Mouse (Mus musculus): ENCODE results near the gene Zfp68.
"Not testable (repeated sequence)": the region's sequence is repeated elsewhere in the genome, so short reads cannot be mapped to it uniquely, and the experiment has no call there.

The Zfp68 gene

GRCm38 (mm10) chr5:138619211-138620128, at the start of gene Zfp68:
Gene Zfp68, minus strand, starts transcription at chr5:138619761.
- peak; percentile 93 for DNase-seq (ENCODE audit: low read depth)

GRCm38 (mm10) chr5:138658922-138659321, 39.4 kb upstream of the Zfp68 start:
- DNase-seq (ENCODE audit: low read depth), result peak; percentile 76

- DNase-seq (ENCODE audit: low read depth), result peak; percentile 49
These were observed 38.3 kb upstream of the Zfp68 start for GRCm38 (mm10) chr5:138657854-138658253.

DNA sequence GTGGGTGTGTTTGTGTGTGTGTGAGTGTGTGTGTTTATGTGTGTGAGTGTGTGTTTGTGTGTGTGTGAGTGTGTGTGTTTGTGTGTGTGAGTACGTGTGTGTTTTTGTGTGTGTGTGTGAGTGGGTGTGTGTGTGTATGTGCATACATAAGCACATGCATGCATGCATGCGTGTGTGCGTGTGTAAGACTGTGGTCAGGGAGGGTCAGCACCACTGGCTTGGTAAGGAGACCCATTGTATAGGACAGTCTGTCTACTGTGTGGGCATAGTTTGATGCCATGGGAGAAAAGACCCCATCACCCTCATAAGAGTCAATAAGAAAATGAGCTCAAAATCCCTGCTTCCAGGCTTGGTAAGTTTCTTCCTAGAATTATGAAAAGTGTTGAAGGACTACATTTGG, 37.8 kb upstream of the Zfp68 start:
- no peak for DNase-seq (ENCODE audit: low read depth)

DNA sequence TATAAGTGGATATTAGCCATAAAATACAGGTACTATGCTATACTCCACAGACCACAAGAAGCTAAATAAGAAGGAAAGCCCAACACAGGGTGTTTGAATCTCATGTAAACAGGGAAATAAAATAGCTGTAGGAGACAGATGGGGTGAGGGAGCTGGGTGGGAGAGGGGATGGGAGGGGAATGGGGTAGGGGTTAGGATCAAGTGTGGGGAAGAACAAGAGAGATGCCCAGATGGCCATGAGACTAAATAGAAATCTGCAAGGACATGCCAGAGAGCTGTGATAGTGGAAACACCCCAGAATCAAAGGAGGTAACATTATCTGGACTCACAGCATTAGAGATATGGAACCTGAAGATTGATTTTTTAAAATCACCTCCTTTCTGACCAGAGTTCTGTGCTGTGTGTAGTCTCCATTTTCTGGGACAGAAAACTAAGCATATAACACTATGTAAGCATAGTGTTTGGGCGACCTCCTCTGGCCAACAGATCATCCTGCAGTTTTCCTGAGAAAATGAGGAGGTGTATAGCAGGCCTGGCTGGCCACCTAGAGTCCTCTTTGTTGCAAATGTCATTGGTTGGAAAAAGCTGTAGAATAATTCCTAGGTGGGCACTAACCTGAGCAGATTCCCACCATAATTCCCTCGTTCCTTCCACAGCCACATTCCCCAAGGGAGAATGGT, 37.1 kb upstream of the Zfp68 start:
- peak; percentile 38 for DNase-seq (ENCODE audit: low read depth)

GRCm38 (mm10) chr5:138652911-138653310, 33.4 kb upstream of the Zfp68 start:
- no peak for DNase-seq (ENCODE audit: low read depth)

DNA sequence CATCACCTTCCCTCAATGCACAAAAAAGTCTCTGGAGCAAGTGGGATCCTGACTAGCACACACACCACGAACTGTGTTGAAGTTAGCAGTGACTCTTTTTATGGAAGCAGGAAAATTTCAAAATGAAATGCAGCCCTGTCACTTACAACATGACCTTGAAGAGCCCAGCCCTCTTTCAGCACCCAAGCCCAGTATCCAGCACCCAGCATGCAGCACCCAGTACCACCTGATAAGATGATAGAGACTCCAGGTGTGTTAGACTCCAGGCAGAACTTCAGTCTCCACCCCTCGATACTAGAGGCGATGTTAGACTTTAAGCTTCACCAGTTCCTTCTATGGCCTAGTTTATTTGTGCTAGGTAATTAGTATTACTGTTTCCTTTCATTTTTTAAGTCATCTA, 22.2 kb upstream of the Zfp68 start:
- DNase-seq (ENCODE audit: low read depth), result no peak

DNA sequence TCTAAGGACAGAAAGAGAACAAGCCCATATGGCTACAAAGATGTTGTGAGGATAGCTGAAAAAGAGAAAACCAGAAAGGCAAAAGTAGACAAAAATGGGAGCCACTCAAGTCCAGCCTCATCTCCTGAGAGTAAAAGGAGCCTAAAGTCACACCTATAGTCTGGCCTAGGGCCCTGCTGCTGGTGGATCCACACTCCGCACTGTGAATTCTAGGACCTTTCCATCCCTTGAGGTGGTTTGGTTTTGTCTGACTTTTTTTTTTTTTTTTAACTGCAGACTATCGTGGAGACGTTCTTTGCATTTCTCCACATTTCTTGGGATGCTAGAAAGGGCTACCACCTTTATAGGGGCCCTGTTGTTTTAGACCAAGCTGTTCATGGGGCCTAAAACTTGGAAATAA, 21.5 kb upstream of the Zfp68 start:
- DNase-seq (ENCODE audit: low read depth), result no peak

DNA sequence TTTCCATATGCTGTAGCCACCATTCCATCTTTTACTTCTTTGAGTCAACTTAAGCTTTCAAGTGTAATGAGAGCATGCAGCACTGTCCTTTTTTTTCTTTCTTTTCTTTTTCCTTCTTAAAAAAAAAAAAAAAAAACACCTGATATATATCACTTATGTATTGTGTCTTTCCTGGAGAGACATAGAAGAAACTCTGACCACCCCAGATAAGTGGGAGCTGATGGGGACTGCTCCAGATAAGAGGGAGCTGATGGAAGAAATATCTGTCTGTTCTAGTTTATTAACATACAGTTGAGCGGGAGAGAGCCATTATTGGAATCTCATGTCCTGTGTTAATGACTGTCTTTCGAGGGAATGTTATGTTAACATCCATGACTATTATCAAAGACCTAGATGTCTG, 16.9 kb upstream of the Zfp68 start:
- no peak for DNase-seq (ENCODE audit: low read depth)

DNA sequence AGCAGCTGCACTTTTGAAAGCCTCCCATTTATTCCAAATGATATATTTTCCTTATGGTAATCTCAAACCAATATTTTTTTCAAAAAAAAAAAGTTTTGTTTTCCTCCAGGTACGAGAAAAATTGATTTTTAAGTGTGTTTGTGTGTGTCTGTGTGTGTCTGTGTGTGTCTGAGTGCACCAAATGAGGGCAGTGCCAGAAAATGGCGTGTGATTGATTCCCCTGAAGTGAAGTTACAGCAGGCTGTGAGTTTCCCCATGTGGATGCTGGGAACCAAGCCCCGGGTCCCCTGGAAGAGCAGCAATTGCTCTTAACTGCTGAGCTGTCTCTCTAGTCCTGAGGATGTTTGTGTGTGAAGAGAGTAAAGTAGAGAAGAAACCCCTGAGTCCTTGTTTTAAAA, 3.9 kb upstream of the Zfp68 start:
- no peak for DNase-seq (ENCODE audit: low read depth)

GRCm38 (mm10) chr5:138622645-138623477, 3.3 kb upstream of the Zfp68 start, which contains the start of gene A430033K04Rik:
Gene A430033K04Rik, plus strand, starts transcription at chr5:138622859.
- DNase-seq (ENCODE audit: low read depth), result peak; percentile 87

- no peak for DNase-seq (ENCODE audit: low read depth)
These were observed 1.3 kb upstream of the Zfp68 start for GRCm38 (mm10) chr5:138620836-138621235.

GRCm38 (mm10) chr5:138618353-138618752, 1.2 kb downstream of the Zfp68 start:
- DNase-seq (ENCODE audit: low read depth), result no peak

DNA sequence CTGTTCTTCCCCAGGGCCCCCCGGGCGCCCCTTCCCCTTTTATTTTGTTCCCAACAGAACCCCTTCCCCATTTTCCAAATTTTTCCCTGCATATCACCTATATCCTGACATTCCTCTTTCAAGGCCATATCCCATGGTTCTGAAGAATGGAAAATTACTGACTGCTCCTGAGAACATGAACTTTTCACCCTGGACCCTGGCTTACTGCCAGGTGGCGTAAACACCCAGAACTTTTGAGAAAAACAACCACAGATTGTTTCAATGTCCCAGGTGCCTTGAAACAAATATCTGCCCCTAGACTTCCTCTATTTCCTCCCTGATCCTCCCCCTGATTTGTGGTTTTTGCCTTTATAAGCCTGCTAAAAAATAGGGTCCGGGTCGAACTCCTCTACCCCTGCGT, 32.2 kb downstream of the Zfp68 start:
- DNase-seq (ENCODE audit: low read depth), result no peak

- DNase-seq (ENCODE audit: low read depth), result no peak
These were observed 47.9 kb downstream of the Zfp68 start for GRCm38 (mm10) chr5:138571623-138572022.

- DNase-seq (ENCODE audit: low read depth), result not testable (repeated sequence)
These were observed 54.9 kb downstream of the Zfp68 start, which contains the start of gene 1700123K08Rik for GRCm38 (mm10) chr5:138564612-138565011. Gene 1700123K08Rik, minus strand, starts transcription at chr5:138564712.
